Mouse (Mus musculus) CH12.LX (cell line): ENCODE results near the gene Cish. TPM values are rescaled to one million over a fixed set of nuclear protein-coding genes. Genes with fewer than 3 reads are reported as not detected.

ENCODE experiments used
- DNase-seq: peaks from one replicate; pipeline ENCODE4 v3.0.0-alpha.2; 2013; ENCODE audit errors: extremely low read depth
- H3K27ac ChIP-seq: 2 replicates; pipeline ENCODE4 v1.5.1; 2012; ENCODE audit warnings: low read depth, mild to moderate bottlenecking, control low read depth, moderate library complexity; ENCODE audit not compliant: insufficient read depth
- H3K27me3 ChIP-seq: replicated peaks from 2 replicates; pipeline ENCODE3; 2012; ENCODE audit warnings: inconsistent platforms
- H3K36me3 ChIP-seq, 2 experiments: replicated peaks in 1 of 2; 2 replicates each; pipeline versions ENCODE3 to v1.6.1; 2012; ENCODE audit warnings: inconsistent platforms in 1 of 2, low read length in 1 of 2, mild to moderate bottlenecking in 1 of 2, mixed read lengths in 1 of 2, moderate library complexity in 1 of 2; ENCODE audit not compliant: control insufficient read depth in 1 of 2, insufficient read depth in 1 of 2
- H3K4me1 ChIP-seq, 2 experiments: 2 replicates each; pipeline ENCODE4 v1.6.1; 2012; ENCODE audit warnings: inconsistent platforms in 1 of 2, moderate library complexity in 1 of 2; ENCODE audit not compliant: insufficient read depth in 2 of 2, control insufficient read depth in 1 of 2
- H3K4me2 ChIP-seq: 2 replicates; pipeline ENCODE4 v1.6.1; 2012; ENCODE audit warnings: low read depth, mild to moderate bottlenecking, control low read depth; ENCODE audit not compliant: poor library complexity, insufficient read depth, severe bottlenecking
- H3K4me3 ChIP-seq, 3 experiments: fragments of 150-350 bp in 1 of 3; sonication (generic) in 1 of 3; replicated peaks in 1 of 3; 2 replicates each; pipeline versions ENCODE3 to v1.5.1; 2011 to 2012; ENCODE audit warnings: low read depth in 2 of 3, low read length in 2 of 3, mild to moderate bottlenecking in 2 of 3, moderate library complexity in 2 of 3, control low read depth in 1 of 3, improper control_type of control experiment in 1 of 3, inconsistent platforms in 1 of 3, mixed read lengths in 1 of 3; ENCODE audit not compliant: poor library complexity in 1 of 3
- H3K79me2 ChIP-seq: replicated peaks from 2 replicates; pipeline ENCODE4 v1.6.1; 2012; ENCODE audit warnings: mild to moderate bottlenecking, moderate library complexity; ENCODE audit not compliant: control insufficient read depth, poor library complexity, insufficient read depth, severe bottlenecking; ENCODE audit errors: extremely low read depth
- H3K9ac ChIP-seq: 2 replicates; pipeline ENCODE4 v1.6.1; 2012; ENCODE audit warnings: low read depth, mild to moderate bottlenecking, control low read depth, moderate library complexity; ENCODE audit not compliant: insufficient read depth
- H3K9me3 ChIP-seq: replicated peaks from 2 replicates; pipeline ENCODE3; 2012; ENCODE audit warnings: low read length, inconsistent platforms, mixed read lengths
- CHD1 ChIP-seq: IDR thresholded peaks from 2 replicates; pipeline ENCODE4 v1.6.1; 2012; ENCODE audit warnings: low read depth, low read length, improper control_type of control experiment, inconsistent platforms
- EP300 ChIP-seq: IDR thresholded peaks from 2 replicates; pipeline ENCODE4 v1.6.1; 2011; ENCODE audit warnings: low read length, improper control_type of control experiment
- IRF4 ChIP-seq: IDR thresholded peaks from 2 replicates; pipeline ENCODE4 v1.6.1; 2014; ENCODE audit warnings: low read depth, mild to moderate bottlenecking, inconsistent platforms, low read length, improper control_type of control experiment
- KAT2A ChIP-seq: IDR thresholded peaks from 2 replicates; pipeline ENCODE4 v1.6.1; 2012; ENCODE audit warnings: low read length, improper control_type of control experiment, inconsistent platforms; ENCODE audit not compliant: insufficient replicate concordance
- MAX ChIP-seq: IDR thresholded peaks from 2 replicates; pipeline ENCODE4 v1.6.1; 2011; ENCODE audit warnings: low read length, improper control_type of control experiment
- MXI1 ChIP-seq: IDR thresholded peaks from 2 replicates; pipeline ENCODE4 v1.6.1; 2011; ENCODE audit warnings: mild to moderate bottlenecking, low read depth, low read length, improper control_type of control experiment
- NRF1 ChIP-seq: IDR thresholded peaks from 2 replicates; pipeline ENCODE4 v1.6.1; 2014; ENCODE audit warnings: low read depth, mild to moderate bottlenecking, inconsistent platforms, low read length, improper control_type of control experiment, moderate library complexity
- PAX5 ChIP-seq: IDR thresholded peaks from 2 replicates; pipeline ENCODE4 v1.6.1; 2012; ENCODE audit warnings: low read length, inconsistent platforms, mixed read lengths
- RAD21 ChIP-seq: IDR thresholded peaks from 2 replicates; pipeline ENCODE4 v1.6.1; 2011; ENCODE audit warnings: low read depth, mild to moderate bottlenecking, low read length, improper control_type of control experiment, moderate library complexity
- TCF12 ChIP-seq: IDR thresholded peaks from 2 replicates; pipeline ENCODE4 v1.6.1; 2014; ENCODE audit warnings: low read depth, mild to moderate bottlenecking, inconsistent platforms, low read length, improper control_type of control experiment
- UBTF ChIP-seq: IDR thresholded peaks from 2 replicates; pipeline ENCODE4 v1.6.1; 2012; ENCODE audit warnings: low read depth, mild to moderate bottlenecking, inconsistent platforms, low read length, improper control_type of control experiment, moderate library complexity
- ZC3H11A ChIP-seq: IDR thresholded peaks from 2 replicates; pipeline ENCODE4 v1.6.1; 2012; ENCODE audit warnings: low read depth, mild to moderate bottlenecking, inconsistent platforms, low read length, improper control_type of control experiment
- ZMIZ1 ChIP-seq: IDR thresholded peaks from 2 replicates; pipeline ENCODE4 v1.6.1; 2012; ENCODE audit warnings: low read depth, mild to moderate bottlenecking, inconsistent platforms, low read length, improper control_type of control experiment
- dilution Hi-C: fragments of 300-500 bp; cut with MboI; formaldehyde crosslinking; loops from 2 replicates; pipeline ENCODE4 v1.14.3; 2020; ENCODE audit warnings: low sequenced_read_pairs; ENCODE audit not compliant: extremely low pct_unique_long_range_greater_than_20kb, extremely low pct_ligation_motif_present
- in situ Hi-C: fragments of 300-500 bp; cut with MboI; formaldehyde crosslinking; loops from 3 replicates; pipeline ENCODE4 v1.14.3; 2019; ENCODE audit warnings: low sequenced_read_pairs, low pct_ligation_motif_present, low pct_unique_long_range_greater_than_20kb, mixed read lengths
- polyA plus RNA-seq: library from polyadenylated mRNA; unstranded; fragments of >175 nt; gene quantifications from 2 replicates; pipeline ENCODE4 v1.2.1, GENCODE M21; 2012; ENCODE audit warnings: low read depth; ENCODE audit not compliant: insufficient read length
- total RNA-seq, 2 experiments: library from RNA; depleted of rRNA; stranded (reverse); fragments of 300-350 nt in 1 of 2; fragments of >200 nt in 1 of 2; gene quantifications; 2 replicates each; pipeline ENCODE4 v1.2.3; 2012 to 2014

The Cish gene
- total and polyA plus RNA-seq, 3 experiments: 0.43 to 4.6 (median 3.5) TPM

DNA sequence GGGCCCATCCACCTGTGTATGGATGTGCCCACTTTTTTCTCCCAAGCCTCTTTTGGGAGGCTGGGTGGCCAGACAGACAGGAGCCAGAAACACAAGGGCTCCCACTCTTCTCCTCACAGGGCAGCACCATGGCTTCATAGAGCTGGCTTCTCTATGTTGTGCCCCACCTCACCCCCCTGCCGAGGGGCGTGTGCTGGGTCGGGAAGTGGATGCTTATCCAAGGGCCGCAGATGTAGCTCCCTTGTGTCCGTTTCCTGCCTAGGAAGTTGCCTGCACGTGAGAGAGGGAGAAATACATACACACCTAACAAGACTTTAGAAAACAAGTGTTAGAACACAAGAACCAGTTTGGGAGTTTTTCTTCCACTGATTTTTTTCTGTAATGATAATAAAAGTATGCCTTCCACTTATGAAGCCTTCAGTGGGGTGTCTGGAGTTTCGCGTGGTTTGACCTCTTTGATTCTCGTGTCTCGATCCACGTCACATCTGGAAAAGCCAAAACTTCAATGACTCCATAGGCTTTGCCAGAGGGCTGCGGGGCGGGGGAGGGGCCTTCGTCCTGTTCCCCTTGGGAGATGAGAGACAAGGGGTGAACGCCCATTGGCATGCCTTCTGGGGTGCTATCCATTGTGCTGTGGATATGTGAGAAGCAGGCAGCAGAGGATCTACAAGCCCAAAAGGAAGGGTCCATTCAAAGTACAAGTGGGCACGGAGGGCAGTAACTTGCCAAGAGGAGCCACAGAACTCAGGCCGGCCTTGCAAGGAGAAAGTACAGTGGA, 5.9 kb downstream of the Cish start:
- no peak for DNase-seq
- no peaks in the 10 kb centered on the region for H3K27me3 ChIP-seq
- no peak overlapping the region for H3K4me3 ChIP-seq
- no peaks in the 10 kb centered on the region for H3K9me3 ChIP-seq
- dilution Hi-C loops: no loop called here
- H3K27ac ChIP-seq: no peak overlapping the region
- TF ChIP-seq UBTF: no peak
- TF ChIP-seq CHD1: no peak
- no peak for TF ChIP-seq PAX5
- TF ChIP-seq NRF1: no peak
- in situ Hi-C loops: no loop called here
- peaks cover 48 to 51% of the 10 kb centered on the region in 2 experiments for H3K4me1 ChIP-seq
- peaks cover 16 to 25% of the 10 kb centered on the region in 2 experiments for H3K36me3 ChIP-seq
- H3K9ac ChIP-seq: no peak overlapping the region
- H3K79me2 ChIP-seq: peaks cover 5% of the 10 kb centered on the region
- no peak overlapping the region for H3K4me2 ChIP-seq

- Histone ChIP-seq H3K27me3 (no peaks in the 10 kb centered on the region), H3K4me3 (no peak overlapping the region), H3K27ac (no peak overlapping the region), H3K9ac (no peak overlapping the region), H3K36me3 (peaks cover 16 to 25% of the 10 kb centered on the region in 2 experiments), H3K4me1 (peaks cover 53% of the 10 kb centered on the region in 2 experiments), H3K79me2 (peaks cover 2% of the 10 kb centered on the region; the same call in 1 of the 2 replicates), H3K4me2 (no peak overlapping the region), H3K9me3 (no peaks in the 10 kb centered on the region)
- in situ Hi-C loops (no loop called here), dilution Hi-C loops (no loop called here)
- DNase-seq: no peak
- TF ChIP-seq KAT2A (no peak), ZC3H11A (no peak), IRF4 (no peak), EP300 (no peak), TCF12 (no peak), MAX (no peak), MXI1 (no peak), RAD21 (no peak), ZMIZ1 (no peak)
Observed at GRCm38 (mm10) chr9:107302592-107302991, 6.8 kb downstream of the Cish start.
